Mouse (Mus musculus) neural tube, embryonic 14.5 days (tissue): ENCODE measurements around the gene Carns1. TPM values are rescaled to one million over a fixed set of nuclear protein-coding genes. Genes with fewer than 3 reads are reported as not detected.

Source experiments
- ATAC-seq: fragments of 200-750 bp; cut with Nextera tagmentation; 2 replicates; pipeline ENCODE4 v1.8.0; 2017; ENCODE audit warnings: low read depth, mild to moderate bottlenecking, moderate TSS enrichment, moderate library complexity
- H3K27ac ChIP-seq: fragments of 300-500 bp; sonication (generic); 2 replicates; pipeline ENCODE4 v1.5.1; 2014; ENCODE audit warnings: low read depth, mild to moderate bottlenecking, control low read depth, low read length, moderate library complexity, mixed read lengths
- H3K27me3 ChIP-seq: fragments of 300-500 bp; sonication (generic); 2 replicates; pipeline ENCODE4 v1.6.1; 2014; ENCODE audit warnings: low read length; ENCODE audit not compliant: control insufficient read depth, insufficient read depth
- H3K36me3 ChIP-seq: fragments of 300-500 bp; sonication (generic); 2 replicates; pipeline ENCODE4 v1.6.1; 2014; ENCODE audit warnings: low read length, mixed read lengths; ENCODE audit not compliant: control insufficient read depth, insufficient read depth
- H3K4me1 ChIP-seq: fragments of 300-500 bp; sonication (generic); 2 replicates; pipeline ENCODE4 v1.6.1; 2014; ENCODE audit warnings: low read length; ENCODE audit not compliant: control insufficient read depth, insufficient read depth
- H3K4me2 ChIP-seq: fragments of 300-500 bp; sonication (generic); 2 replicates; pipeline ENCODE4 v1.6.1; 2014; ENCODE audit warnings: mild to moderate bottlenecking, low read depth, low read length, control low read depth
- H3K4me3 ChIP-seq: fragments of 300-500 bp; sonication (generic); 2 replicates; pipeline ENCODE4 v1.5.1; 2014; ENCODE audit warnings: low read depth, low read length, control low read depth, mixed read lengths
- H3K9ac ChIP-seq: fragments of 300-500 bp; sonication (generic); replicated peaks from 2 replicates; pipeline ENCODE4 v1.6.1; 2014; ENCODE audit warnings: low read depth, mild to moderate bottlenecking, control low read depth, low read length, mixed read lengths
- H3K9me3 ChIP-seq: fragments of 300-500 bp; sonication (generic); 2 replicates; pipeline ENCODE4 v1.6.1; 2016; ENCODE audit warnings: low read length; ENCODE audit not compliant: control insufficient read depth
- WGBS: fragments of 180-500 bp; shearing (Covaris S2); extraction: QIAGEN DNeasy Blood & Tissue Kit; methylation state at CpG from one replicate; pipeline ENCODE4 v1.1.7; 2014; 5-methylcytosine and 5-hydroxymethylcytosine counted together
- polyA plus RNA-seq: library from polyadenylated mRNA; unstranded; fragments of >200 nt; fragmentation: Nextera tagmentation; extraction: Ambion mirVana; gene quantifications from 2 replicates; pipeline ENCODE4 v1.2.1, GENCODE M21; 2014

Carns1 gene
- polyA plus RNA-seq, 1 experiment from 2014 or later = 3.0 TPM

DNA sequence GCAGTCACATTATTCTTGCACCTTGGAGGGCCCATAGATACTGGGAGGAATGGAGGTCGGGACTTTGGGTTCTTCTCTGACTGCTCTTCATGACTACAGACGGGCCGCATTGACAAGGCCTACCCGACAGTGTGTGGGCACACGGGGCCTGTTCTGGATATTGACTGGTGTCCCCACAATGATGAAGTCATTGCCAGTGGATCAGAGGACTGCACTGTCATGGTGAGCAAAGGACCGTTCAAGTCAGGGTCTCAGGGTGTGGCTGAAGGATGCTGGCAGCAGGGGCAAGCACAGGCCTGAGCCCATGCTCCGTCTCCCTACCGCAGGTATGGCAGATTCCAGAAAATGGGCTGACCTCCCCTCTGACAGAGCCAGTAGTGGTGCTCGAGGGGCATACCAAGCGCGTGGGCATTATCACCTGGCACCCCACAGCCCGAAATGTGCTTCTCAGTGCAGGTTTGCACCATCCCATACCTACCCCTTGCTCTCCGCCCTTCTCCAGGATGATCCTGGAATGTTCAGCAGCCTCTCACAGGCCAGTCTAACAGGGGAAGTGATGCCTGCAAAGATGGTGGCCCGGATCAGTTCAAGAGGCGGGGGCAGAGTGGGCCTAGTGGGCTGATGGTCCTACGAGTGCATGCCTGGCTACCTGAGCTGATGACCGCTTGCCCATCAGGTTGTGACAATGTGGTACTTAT is 25.4 kb downstream of the Carns1 start:
- H3K4me3 ChIP-seq = no peak overlapping the region
- WGBS = 96% methylated on average over 17 of the region's 17 CpGs
- ATAC-seq = no peak
- peaks cover 12% of the 10 kb centered on the region; the same call in 1 of the 2 replicates for H3K36me3 ChIP-seq
- H3K9ac ChIP-seq = no peak overlapping the region; the same call in 1 of the 2 replicates
- no peak overlapping the region for H3K27ac ChIP-seq
- H3K4me1 ChIP-seq = peaks cover 20% of the 10 kb centered on the region
- H3K27me3 ChIP-seq = no peaks in the 10 kb centered on the region
- H3K4me2 ChIP-seq = peak overlapping the region; percentile 89
- no peaks in the 10 kb centered on the region for H3K9me3 ChIP-seq

DNA sequence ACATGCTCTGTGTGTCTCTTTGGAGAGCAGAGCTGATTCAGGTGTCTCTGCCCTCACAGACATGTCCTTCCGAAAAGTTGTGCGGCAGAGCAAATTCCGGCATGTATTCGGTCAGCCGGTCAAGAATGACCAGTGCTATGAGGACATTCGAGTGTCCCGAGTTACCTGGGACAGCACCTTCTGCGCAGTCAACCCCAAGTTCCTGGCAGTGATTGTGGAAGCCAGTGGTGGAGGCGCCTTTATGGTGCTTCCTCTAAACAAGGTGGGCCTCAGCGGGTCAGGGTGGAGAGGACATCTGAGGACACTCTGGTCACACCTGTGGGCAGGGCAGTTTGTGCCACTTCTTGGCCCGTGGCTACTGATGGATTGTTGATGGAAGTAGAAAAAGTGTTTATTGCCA is 26.0 kb downstream of the Carns1 start:
- no peak for ATAC-seq
- H3K27me3 ChIP-seq = no peaks in the 10 kb centered on the region
- WGBS = 89% methylated on average over 11 of the region's 11 CpGs
- no peak overlapping the region; the same call in 1 of the 2 replicates for H3K9ac ChIP-seq
- H3K4me1 ChIP-seq = peaks cover 20% of the 10 kb centered on the region
- no peaks in the 10 kb centered on the region for H3K9me3 ChIP-seq
- peak overlapping the region; percentile 90 for H3K4me3 ChIP-seq
- peak overlapping the region; percentile 89 for H3K4me2 ChIP-seq
- peaks cover 12% of the 10 kb centered on the region; the same call in 1 of the 2 replicates for H3K36me3 ChIP-seq
- H3K27ac ChIP-seq = no peak overlapping the region

- H3K4me1 ChIP-seq = peaks cover 20% of the 10 kb centered on the region
- peak overlapping the region; percentile 76 for H3K9ac ChIP-seq
- peak overlapping the region; percentile 90 for H3K4me3 ChIP-seq
- H3K36me3 ChIP-seq = peaks cover 12% of the 10 kb centered on the region; the same call in 1 of the 2 replicates
- peak overlapping the region; percentile 89 for H3K4me2 ChIP-seq
- WGBS = 6% methylated on average over 8 of the region's 8 CpGs
- H3K9me3 ChIP-seq = no peaks in the 10 kb centered on the region
- peak; percentile 15 for ATAC-seq
- H3K27me3 ChIP-seq = no peaks in the 10 kb centered on the region
- peak overlapping the region; percentile 67 for H3K27ac ChIP-seq
Measured at GRCm38 (mm10) chr19:4148819-4149218, 26.5 kb downstream of the Carns1 start.

DNA sequence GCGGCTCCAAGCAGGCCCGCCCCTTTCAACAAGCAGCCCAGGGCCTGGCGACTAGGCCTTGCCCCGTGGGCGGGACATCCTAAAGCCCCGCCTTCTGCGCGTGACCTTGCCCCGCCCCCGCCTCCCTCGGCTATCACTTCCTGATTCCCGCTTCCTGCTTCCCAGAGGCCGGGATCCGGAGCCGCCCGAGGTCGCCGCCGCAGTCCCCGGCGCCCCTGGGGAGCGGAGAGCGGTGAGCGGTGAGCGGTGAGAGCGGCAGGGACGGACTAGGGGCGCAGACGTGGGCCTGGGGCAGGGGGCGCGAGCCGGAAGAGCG is 26.8 kb downstream of the Carns1 start, which contains the start of gene Coro1b:
Gene Coro1b, plus strand, starts transcription at position 129 of the 316 bp plus-strand sequence.
- Histone ChIP-seq H3K9me3 (no peaks in the 10 kb centered on the region), H3K4me1 (peaks cover 20% of the 10 kb centered on the region), H3K9ac (peak within 1 kb of the TSS; percentile 76), H3K36me3 (peaks cover 12% of the 10 kb centered on the region; the same call in 1 of the 2 replicates), H3K4me3 (peak within 1 kb of the TSS; percentile 90), H3K27ac (peak within 1 kb of the TSS; percentile 67), H3K27me3 (no peaks in the 10 kb centered on the region), H3K4me2 (peak within 1 kb of the TSS; percentile 89)
- 1% methylated on average over 29 of the region's 33 CpGs for WGBS
- peak; percentile 95 for ATAC-seq

DNA sequence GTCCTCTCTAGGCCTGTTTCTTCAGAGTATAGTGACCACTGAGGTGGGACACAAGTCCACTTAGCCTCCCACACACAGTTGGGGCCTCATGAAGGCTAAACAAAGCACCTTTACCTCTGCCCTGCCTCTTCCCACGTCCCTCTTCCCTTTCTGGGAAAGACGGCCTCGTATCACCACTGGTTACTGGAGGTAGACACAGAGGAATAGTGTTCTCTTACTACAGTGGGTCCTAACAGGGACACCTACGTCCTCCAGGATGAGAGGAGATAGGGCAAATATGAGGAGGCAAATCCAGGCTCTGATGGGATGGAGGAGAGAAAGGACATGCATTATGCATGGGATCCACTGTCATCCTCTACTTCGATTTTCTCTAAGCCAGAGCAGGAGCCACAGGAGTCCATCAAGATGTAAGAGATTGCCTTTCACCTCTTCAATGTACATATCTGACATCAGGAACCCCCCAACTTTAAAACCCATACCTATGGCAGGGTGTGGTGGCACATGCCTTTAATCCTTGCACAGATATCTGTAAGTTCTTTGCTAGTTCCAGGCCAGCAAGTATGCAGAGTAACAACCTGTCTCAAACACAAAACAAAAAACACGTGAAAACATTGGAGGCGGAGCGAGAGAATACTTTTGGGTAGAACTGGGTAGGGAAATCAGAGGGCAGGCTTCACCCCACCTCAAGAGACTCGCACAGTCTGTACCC is 27.3 kb downstream of the Carns1 start:
- no peaks in the 10 kb centered on the region for H3K9me3 ChIP-seq
- H3K4me3 ChIP-seq = peak overlapping the region; percentile 90
- peak overlapping the region; percentile 76 for H3K9ac ChIP-seq
- H3K4me1 ChIP-seq = peaks cover 20% of the 10 kb centered on the region
- peak overlapping the region; percentile 67; the same call in 1 of the 2 replicates for H3K27ac ChIP-seq
- 35% methylated on average over 9 of the region's 9 CpGs for WGBS
- peak; percentile 35 for ATAC-seq
- peaks cover 12% of the 10 kb centered on the region; the same call in 1 of the 2 replicates for H3K36me3 ChIP-seq
- peak overlapping the region; percentile 89 for H3K4me2 ChIP-seq
- H3K27me3 ChIP-seq = no peaks in the 10 kb centered on the region

DNA sequence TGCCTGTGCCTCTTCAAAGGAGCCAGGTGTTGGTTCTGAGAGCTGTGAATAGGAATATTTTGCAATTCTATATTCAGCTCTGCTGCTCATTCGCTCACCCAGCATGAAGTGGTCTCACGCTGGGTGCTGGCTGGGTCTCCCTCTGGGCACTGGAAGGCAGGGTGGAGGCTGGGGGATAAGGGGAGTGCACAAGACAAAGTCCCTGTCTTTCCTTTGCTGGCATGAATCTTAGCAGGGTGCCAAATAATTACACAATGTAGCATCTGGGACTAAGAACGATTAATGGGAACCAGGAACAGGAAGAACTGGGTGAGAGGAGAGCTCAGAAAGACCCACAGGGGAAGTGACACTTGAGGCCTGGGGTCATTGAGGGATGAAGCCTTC is 28.3 kb downstream of the Carns1 start:
- Histone ChIP-seq H3K27ac (no peak overlapping the region), H3K9me3 (no peaks in the 10 kb centered on the region), H3K4me1 (peaks cover 20% of the 10 kb centered on the region), H3K36me3 (peaks cover 12% of the 10 kb centered on the region; the same call in 1 of the 2 replicates), H3K4me2 (no peak overlapping the region), H3K4me3 (no peak overlapping the region), H3K27me3 (no peaks in the 10 kb centered on the region), H3K9ac (no peak overlapping the region)
- WGBS = 51% methylated on average over 3 of the region's 3 CpGs
- ATAC-seq = no peak

GRCm38 (mm10) chr19:4146366-4147021 is 28.8 kb downstream of the Carns1 start:
- H3K27me3 ChIP-seq = no peaks in the 10 kb centered on the region
- H3K4me2 ChIP-seq = no peak overlapping the region
- no peak overlapping the region for H3K9ac ChIP-seq
- no peak overlapping the region for H3K27ac ChIP-seq
- no peak overlapping the region for H3K4me3 ChIP-seq
- peaks cover 11% of the 10 kb centered on the region; the same call in 1 of the 2 replicates for H3K36me3 ChIP-seq
- 64% methylated on average over 12 of the region's 12 CpGs for WGBS
- ATAC-seq = no peak
- H3K4me1 ChIP-seq = peaks cover 20% of the 10 kb centered on the region
- no peaks in the 10 kb centered on the region for H3K9me3 ChIP-seq

DNA sequence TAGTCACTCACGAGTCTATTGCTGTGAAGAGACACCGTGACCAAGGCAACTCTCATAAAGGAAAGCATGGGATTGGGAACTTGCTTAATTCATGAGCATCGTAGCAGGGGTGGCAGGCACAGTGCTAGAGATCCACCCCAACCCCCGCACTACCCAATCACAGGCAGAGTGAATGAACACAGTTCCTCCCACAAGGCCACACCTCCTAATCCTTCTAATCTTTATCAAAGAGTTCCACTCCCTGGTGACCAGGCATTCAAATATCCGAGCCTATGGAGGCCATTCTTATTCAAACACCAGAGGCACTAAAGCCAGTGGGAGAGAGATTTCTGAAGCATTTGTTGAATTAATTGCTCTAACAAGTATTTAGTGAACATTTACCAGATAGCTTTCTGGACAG is 29.3 kb downstream of the Carns1 start:
- peaks cover 6% of the 10 kb centered on the region; the same call in 1 of the 2 replicates for H3K36me3 ChIP-seq
- no peak overlapping the region for H3K9ac ChIP-seq
- H3K27me3 ChIP-seq = no peaks in the 10 kb centered on the region
- WGBS = 88% methylated on average over 5 of the region's 5 CpGs
- ATAC-seq = no peak
- no peak overlapping the region for H3K4me2 ChIP-seq
- H3K4me3 ChIP-seq = no peak overlapping the region
- no peaks in the 10 kb centered on the region for H3K9me3 ChIP-seq
- peaks cover 20% of the 10 kb centered on the region for H3K4me1 ChIP-seq
- no peak overlapping the region for H3K27ac ChIP-seq
